Mouse (Mus musculus) intestine, embryonic 15.5 days (tissue): ENCODE measurements around the gene Smim11. TPM values are rescaled to one million over a fixed set of nuclear protein-coding genes. Genes with fewer than 3 reads are reported as not detected.

ENCODE experiments used
- ATAC-seq: fragments of 200-750 bp; cut with Nextera tagmentation; 2 replicates; pipeline ENCODE4 v1.8.0; 2017; ENCODE audit warnings: moderate TSS enrichment, moderate library complexity
- H3K27ac ChIP-seq: fragments of 300-500 bp; sonication (generic); 2 replicates; pipeline ENCODE4 v1.5.1; 2015; ENCODE audit warnings: mild to moderate bottlenecking, inconsistent platforms
- H3K27me3 ChIP-seq: fragments of 300-500 bp; sonication (generic); replicated peaks from 2 replicates; pipeline ENCODE4 v1.6.1; 2015; ENCODE audit warnings: inconsistent platforms
- H3K36me3 ChIP-seq: fragments of 300-500 bp; sonication (generic); 2 replicates; pipeline ENCODE4 v1.6.1; 2015; ENCODE audit warnings: inconsistent platforms
- H3K4me1 ChIP-seq: fragments of 300-500 bp; sonication (generic); replicated peaks from 2 replicates; pipeline ENCODE4 v1.6.1; 2015; ENCODE audit warnings: inconsistent platforms
- H3K4me2 ChIP-seq: fragments of 300-500 bp; sonication (generic); replicated peaks from 2 replicates; pipeline ENCODE4 v1.6.1; 2015; ENCODE audit warnings: mild to moderate bottlenecking, inconsistent platforms
- H3K4me3 ChIP-seq: fragments of 300-500 bp; sonication (generic); replicated peaks from 2 replicates; pipeline ENCODE4 v1.5.1; 2015; ENCODE audit warnings: inconsistent platforms
- H3K9ac ChIP-seq: fragments of 300-500 bp; sonication (generic); 2 replicates; pipeline ENCODE4 v1.6.1; 2015; ENCODE audit warnings: inconsistent platforms
- H3K9me3 ChIP-seq: fragments of 300-500 bp; sonication (generic); 2 replicates; pipeline ENCODE4 v1.6.1; 2016; ENCODE audit warnings: inconsistent platforms
- WGBS: fragments of 180-500 bp; shearing (Covaris S2); methylation state at CpG from one replicate; pipeline ENCODE4 v1.1.7; 2015; 5-methylcytosine and 5-hydroxymethylcytosine counted together
- polyA plus RNA-seq: library from polyadenylated mRNA; unstranded; fragments of >200 nt; fragmentation: Nextera tagmentation; extraction: Ambion mirVana; gene quantifications from 2 replicates; pipeline ENCODE4 v1.2.1, GENCODE M21; 2015

Gene Smim11
- polyA plus RNA-seq = 110 and 128 TPM in 2 replicates

DNA sequence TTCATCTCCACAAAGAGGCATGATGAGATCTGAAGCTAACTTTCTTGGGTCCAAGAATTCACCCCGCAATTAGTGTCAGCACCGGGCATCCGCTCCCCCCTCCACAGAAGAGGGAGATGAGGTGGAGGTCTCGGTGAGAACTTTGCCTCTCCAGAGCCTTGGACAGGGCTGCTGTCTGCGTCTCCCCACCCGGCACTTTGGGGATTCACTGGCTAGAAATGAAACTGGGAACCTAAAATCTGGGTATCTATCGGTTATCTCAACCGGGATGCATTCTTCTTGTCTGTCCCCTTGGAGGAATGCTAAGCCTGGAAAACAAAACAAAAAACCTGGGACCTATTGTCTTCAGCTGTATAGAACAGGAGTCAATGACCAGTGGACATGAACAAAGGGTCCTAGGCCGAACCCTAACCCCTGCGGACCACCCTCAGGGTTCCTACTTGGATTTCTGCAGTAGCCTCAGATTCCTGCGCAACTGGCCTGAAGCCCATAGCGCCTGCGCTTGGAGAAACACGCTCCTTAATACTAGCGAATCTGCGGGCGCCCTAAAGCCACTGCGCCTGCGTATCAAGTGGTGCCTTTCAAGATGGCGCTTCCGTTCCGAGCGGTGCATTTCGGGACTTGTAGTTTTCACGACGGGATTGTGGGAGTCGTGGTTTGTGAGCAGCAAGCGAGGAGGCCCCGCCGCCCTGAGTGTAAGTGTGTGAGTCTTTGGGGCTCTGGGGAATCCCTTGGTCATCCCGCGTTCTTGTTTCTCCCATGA lies at the start of gene Smim11:
TSS of gene Smim11 (plus strand) at position 638 of the 763 bp plus-strand sequence.
- peak within 1 kb of the TSS; percentile 64 for H3K4me3 ChIP-seq
- H3K36me3 ChIP-seq = peaks cover 4% of the 10 kb centered on the region; the same call in 1 of the 2 replicates
- ATAC-seq = peak; percentile 96
- H3K27ac ChIP-seq = peak within 1 kb of the TSS; percentile 71; the same call in 1 of the 2 replicates
- peak within 1 kb of the TSS; percentile 71 for H3K9ac ChIP-seq
- H3K4me2 ChIP-seq = peak within 1 kb of the TSS; percentile 81
- H3K27me3 ChIP-seq = no peaks in the 10 kb centered on the region
- H3K9me3 ChIP-seq = no peaks in the 10 kb centered on the region
- H3K4me1 ChIP-seq = peaks cover 9% of the 10 kb centered on the region; the same call in 1 of the 2 replicates
- WGBS = 8% methylated on average over 32 of the region's 32 CpGs

DNA sequence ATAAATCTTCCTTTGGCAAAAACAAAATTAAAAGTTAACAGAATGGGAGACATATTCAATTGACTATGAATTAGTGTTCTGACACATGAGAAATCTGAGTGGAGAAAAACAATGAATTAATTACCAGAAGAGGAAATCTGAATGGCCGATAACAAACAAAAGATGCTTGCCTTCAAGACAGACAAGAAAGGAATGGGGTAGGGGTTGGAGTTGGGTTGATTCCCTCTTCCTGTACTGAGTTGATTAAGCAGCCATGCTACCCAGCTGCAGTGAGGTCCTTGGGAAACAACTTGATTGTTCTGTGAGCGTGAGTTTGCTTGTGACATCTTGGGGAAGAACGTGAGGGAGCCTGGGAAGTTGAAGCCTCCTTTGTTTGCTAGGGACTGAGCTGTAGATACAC lies 46.8 kb upstream of the Smim11 start:
- Histone ChIP-seq H3K4me3 (no peak overlapping the region), H3K4me2 (no peak overlapping the region), H3K36me3 (no peaks in the 10 kb centered on the region), H3K9ac (no peak overlapping the region), H3K9me3 (no peaks in the 10 kb centered on the region), H3K27me3 (no peaks in the 10 kb centered on the region), H3K4me1 (no peaks in the 10 kb centered on the region), H3K27ac (no peak overlapping the region)
- 81% methylated on average over 3 of the region's 3 CpGs for WGBS
- no peak for ATAC-seq

DNA sequence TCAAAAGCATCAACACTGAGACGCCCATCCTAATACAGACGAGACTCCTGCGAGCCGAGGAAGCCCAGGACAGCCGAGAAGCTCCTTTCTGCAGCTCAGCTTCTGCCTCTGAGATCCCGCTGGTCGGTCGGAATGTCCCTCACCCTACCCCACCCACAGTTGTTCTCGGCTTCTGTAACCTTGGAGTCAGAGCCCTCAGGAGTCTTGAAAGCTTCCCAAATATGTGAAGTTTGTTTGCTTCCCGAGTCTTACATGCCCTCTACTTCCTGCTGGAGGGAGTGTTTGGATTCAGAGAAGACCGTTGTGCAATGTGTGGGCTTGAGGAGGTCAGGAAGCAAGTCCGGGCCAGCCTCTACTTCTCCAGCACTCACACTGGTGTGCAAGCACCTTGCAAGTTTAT lies 33.2 kb upstream of the Smim11 start:
- Histone ChIP-seq H3K9ac (no peak overlapping the region), H3K4me2 (no peak overlapping the region), H3K27ac (no peak overlapping the region), H3K4me3 (no peak overlapping the region), H3K27me3 (no peaks in the 10 kb centered on the region), H3K36me3 (no peaks in the 10 kb centered on the region), H3K9me3 (no peaks in the 10 kb centered on the region), H3K4me1 (no peaks in the 10 kb centered on the region)
- ATAC-seq = no peak
- WGBS = 55% methylated on average over 12 of the region's 12 CpGs

DNA sequence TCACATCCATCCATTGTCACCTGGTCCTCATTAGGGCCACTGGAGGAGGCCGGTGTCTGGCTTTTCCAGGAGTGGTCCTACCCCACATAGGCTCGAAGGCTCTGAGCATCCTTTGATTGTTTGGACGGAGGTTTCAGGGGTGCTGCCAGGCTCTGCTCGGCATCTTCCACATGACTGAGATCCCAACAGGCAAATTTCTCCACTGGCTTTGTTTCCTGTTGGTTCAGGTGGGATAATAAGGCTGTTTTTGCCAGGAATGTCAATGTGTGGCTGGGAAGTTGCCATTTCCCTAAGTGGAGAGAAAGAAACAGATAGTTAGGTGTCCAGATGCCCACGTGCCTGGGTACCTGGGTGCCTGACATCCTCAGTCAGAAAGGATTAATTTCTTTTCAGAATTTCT lies 26.6 kb upstream of the Smim11 start:
- no peak for ATAC-seq
- Histone ChIP-seq H3K27ac (no peak overlapping the region), H3K4me1 (no peaks in the 10 kb centered on the region), H3K9ac (no peak overlapping the region), H3K4me2 (no peak overlapping the region), H3K36me3 (no peaks in the 10 kb centered on the region), H3K4me3 (no peak overlapping the region), H3K9me3 (no peaks in the 10 kb centered on the region), H3K27me3 (no peaks in the 10 kb centered on the region)
- 87% methylated on average over 5 of the region's 5 CpGs for WGBS

GRCm38 (mm10) chr16:92275526-92275925 lies 25.6 kb upstream of the Smim11 start:
- H3K9ac ChIP-seq = no peak overlapping the region
- no peak for ATAC-seq
- 84% methylated on average over 4 of the region's 4 CpGs for WGBS

GRCm38 (mm10) chr16:92282671-92283070 lies 18.4 kb upstream of the Smim11 start:
- Histone ChIP-seq H3K4me2 (no peak overlapping the region), H3K36me3 (no peaks in the 10 kb centered on the region), H3K27ac (no peak overlapping the region), H3K4me3 (no peak overlapping the region), H3K27me3 (no peaks in the 10 kb centered on the region), H3K4me1 (no peaks in the 10 kb centered on the region), H3K9me3 (no peaks in the 10 kb centered on the region), H3K9ac (no peak overlapping the region)
- no peak for ATAC-seq
- 79% methylated on average over 5 of the region's 5 CpGs for WGBS

More at GRCm38 (mm10) chr16:92275526-92275925, 25.6 kb upstream of the Smim11 start:
- H3K9me3 ChIP-seq = no peaks in the 10 kb centered on the region
- H3K36me3 ChIP-seq = no peaks in the 10 kb centered on the region
- H3K4me3 ChIP-seq = no peak overlapping the region
- no peak overlapping the region for H3K27ac ChIP-seq
- no peaks in the 10 kb centered on the region for H3K27me3 ChIP-seq
- no peak overlapping the region for H3K4me2 ChIP-seq
- H3K4me1 ChIP-seq = no peaks in the 10 kb centered on the region

- ATAC-seq = no peak
- WGBS = 18% methylated on average over 10 of the region's 10 CpGs
- Histone ChIP-seq H3K4me1 (no peaks in the 10 kb centered on the region), H3K9me3 (no peaks in the 10 kb centered on the region), H3K27me3 (no peaks in the 10 kb centered on the region), H3K36me3 (no peaks in the 10 kb centered on the region), H3K27ac (no peak overlapping the region), H3K4me2 (no peak overlapping the region), H3K9ac (no peak overlapping the region), H3K4me3 (no peak overlapping the region)
Observed at GRCm38 (mm10) chr16:92285068-92285467, 16.0 kb upstream of the Smim11 start.

DNA sequence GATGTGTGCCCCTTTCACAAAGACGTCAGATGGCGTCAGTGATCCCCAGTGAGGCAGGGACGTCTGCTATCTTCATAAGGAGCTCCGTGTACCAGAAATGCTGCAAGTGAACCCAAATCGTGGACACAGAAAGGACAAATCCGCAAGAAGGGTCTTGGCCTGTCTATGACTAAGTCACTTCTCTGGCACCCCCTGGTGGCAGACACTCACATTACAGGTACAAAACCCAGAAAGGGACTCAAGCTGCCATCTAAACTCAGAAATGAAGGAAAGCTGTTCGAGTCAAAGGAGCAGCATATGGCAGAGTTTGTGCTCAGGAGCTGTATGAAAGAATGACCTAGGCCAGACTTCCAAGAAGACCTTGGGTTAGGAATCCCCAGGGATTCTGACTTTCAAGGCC lies 14.5 kb upstream of the Smim11 start:
- no peak overlapping the region for H3K9ac ChIP-seq
- no peak overlapping the region for H3K4me2 ChIP-seq
- WGBS = 11% methylated on average over 7 of the region's 7 CpGs
- H3K4me3 ChIP-seq = no peak overlapping the region
- H3K4me1 ChIP-seq = no peaks in the 10 kb centered on the region
- H3K27me3 ChIP-seq = no peaks in the 10 kb centered on the region
- no peaks in the 10 kb centered on the region for H3K9me3 ChIP-seq
- H3K36me3 ChIP-seq = no peaks in the 10 kb centered on the region
- H3K27ac ChIP-seq = no peak overlapping the region
- ATAC-seq = no peak

- Histone ChIP-seq H3K36me3 (no peaks in the 10 kb centered on the region), H3K27me3 (no peaks in the 10 kb centered on the region), H3K27ac (no peak overlapping the region), H3K4me2 (no peak overlapping the region), H3K4me1 (no peaks in the 10 kb centered on the region), H3K4me3 (no peak overlapping the region), H3K9ac (no peak overlapping the region), H3K9me3 (no peaks in the 10 kb centered on the region)
- ATAC-seq = no peak
- 69% methylated on average over 9 of the region's 9 CpGs for WGBS
Observed at GRCm38 (mm10) chr16:92288778-92289177, 12.3 kb upstream of the Smim11 start.

DNA sequence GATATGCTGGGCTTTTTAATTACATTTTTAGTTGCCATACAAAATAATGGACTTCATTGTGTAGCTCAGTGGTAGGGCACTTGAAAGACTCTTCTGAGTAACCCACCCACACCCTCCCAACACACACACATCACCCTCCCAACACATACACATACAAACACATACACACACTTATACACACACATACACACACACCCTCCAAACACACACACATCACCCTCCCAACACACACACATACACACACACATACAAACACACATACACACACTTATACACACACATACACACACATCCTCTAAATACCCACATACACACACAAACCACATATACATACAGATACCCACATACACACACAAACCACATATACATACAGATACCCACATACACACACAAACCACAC lies 11.0 kb upstream of the Smim11 start:
- no peak overlapping the region for H3K4me3 ChIP-seq
- no peak overlapping the region for H3K4me2 ChIP-seq
- H3K4me1 ChIP-seq = no peaks in the 10 kb centered on the region
- H3K36me3 ChIP-seq = no peaks in the 10 kb centered on the region
- H3K27ac ChIP-seq = no peak overlapping the region
- no peak for ATAC-seq
- H3K27me3 ChIP-seq = no peaks in the 10 kb centered on the region
- no peaks in the 10 kb centered on the region for H3K9me3 ChIP-seq
- no peak overlapping the region for H3K9ac ChIP-seq

DNA sequence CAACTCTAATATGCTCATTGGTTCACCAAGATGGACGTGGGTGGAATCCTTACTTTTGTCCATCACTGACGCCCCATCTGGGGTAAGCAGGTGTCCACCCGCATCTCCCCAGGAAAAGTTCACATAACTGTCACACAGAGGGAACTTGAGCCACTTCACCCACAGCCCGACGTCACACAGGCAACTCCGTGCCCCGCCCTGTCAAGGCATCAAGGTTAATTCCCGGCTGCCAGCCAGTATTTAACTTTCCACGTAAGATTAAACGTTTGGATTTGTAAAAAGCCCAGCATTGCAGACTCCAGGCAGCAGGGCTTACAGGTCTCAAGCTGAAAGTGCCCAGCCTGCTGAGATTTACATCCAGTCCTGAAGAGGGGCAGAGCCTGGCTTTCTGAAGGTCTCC lies 9.0 kb upstream of the Smim11 start, which contains the start of gene Kcne2:
TSS of gene Kcne2 (plus strand) at position 289 of the 400 bp plus-strand sequence.
- Histone ChIP-seq H3K27ac (no peak within 1 kb of the TSS), H3K27me3 (no peaks in the 10 kb centered on the region), H3K36me3 (no peaks in the 10 kb centered on the region), H3K9me3 (no peaks in the 10 kb centered on the region), H3K4me3 (no peak within 1 kb of the TSS), H3K9ac (no peak within 1 kb of the TSS), H3K4me1 (no peaks in the 10 kb centered on the region), H3K4me2 (no peak within 1 kb of the TSS)
- no peak for ATAC-seq
- WGBS = 40% methylated on average over 10 of the region's 10 CpGs

GRCm38 (mm10) chr16:92294267-92294970 lies 6.7 kb upstream of the Smim11 start:
- ATAC-seq = no peak
- H3K4me1 ChIP-seq = no peaks in the 10 kb centered on the region
- no peak overlapping the region for H3K4me3 ChIP-seq
- no peak overlapping the region for H3K9ac ChIP-seq
- no peak overlapping the region for H3K27ac ChIP-seq
- 43% methylated on average over 12 of the region's 12 CpGs for WGBS
- no peaks in the 10 kb centered on the region for H3K9me3 ChIP-seq
- no peak overlapping the region for H3K4me2 ChIP-seq
- no peaks in the 10 kb centered on the region for H3K36me3 ChIP-seq
- H3K27me3 ChIP-seq = no peaks in the 10 kb centered on the region
